Mouse (Mus musculus): ENCODE measurements at regions not wholly inside any gene's neighbourhood (a gene's known extent, or its start where the extent isn't known, plus 50 kb on each side); places are given as distances from the start of the nearest gene placed in this dataset.

- DNase-seq = no peak
Measured at GRCm38 (mm10) chr3:50888571-50889210, 335.6 kb upstream of the Noct start.

GRCm38 (mm10) chr3:50890537-50890936 lies 333.7 kb upstream of the Noct start:
- no peak for DNase-seq

DNA sequence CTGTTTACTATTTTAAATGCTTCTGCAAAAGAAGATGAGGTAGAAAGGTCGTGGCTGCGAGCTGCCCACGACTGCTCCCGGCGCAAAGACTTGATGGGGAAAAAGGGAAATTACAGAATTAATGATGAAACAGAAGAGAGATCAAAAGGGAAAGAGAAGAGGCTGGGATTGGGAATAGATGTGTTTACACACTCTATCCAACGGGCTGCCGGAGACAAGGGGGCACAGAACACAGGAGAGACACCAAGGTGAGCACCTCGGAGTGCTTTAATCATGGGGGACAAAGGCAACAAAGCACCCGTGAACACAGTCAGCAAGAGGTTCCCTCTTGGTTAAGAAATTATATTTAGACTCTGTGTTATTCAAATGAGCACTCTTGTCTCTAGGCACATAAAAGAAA lies 326.1 kb upstream of the Noct start:
- DNase-seq = no peak

GRCm38 (mm10) chr3:50899830-50900350 lies 324.4 kb upstream of the Noct start:
- no peak for DNase-seq

DNA sequence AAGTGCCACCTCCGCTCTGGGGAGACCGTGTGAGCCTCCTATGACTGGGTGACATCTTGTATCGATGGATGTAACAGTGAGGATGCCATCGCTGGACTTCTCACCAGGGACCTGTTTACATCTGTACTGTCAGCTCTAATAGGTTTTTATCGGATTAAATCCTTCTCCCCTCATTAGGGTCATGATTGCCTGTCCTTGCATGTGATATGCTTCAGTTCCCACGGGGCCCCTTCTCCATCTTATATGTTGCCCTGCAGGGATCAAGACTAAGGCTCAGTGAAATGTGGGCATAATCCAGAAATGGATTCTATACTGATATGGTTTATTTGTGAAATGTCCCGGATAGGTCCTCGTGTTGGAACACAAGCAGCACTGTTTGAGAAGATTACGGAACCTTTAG lies 323.7 kb upstream of the Noct start:
- DNase-seq = no peak

DNA sequence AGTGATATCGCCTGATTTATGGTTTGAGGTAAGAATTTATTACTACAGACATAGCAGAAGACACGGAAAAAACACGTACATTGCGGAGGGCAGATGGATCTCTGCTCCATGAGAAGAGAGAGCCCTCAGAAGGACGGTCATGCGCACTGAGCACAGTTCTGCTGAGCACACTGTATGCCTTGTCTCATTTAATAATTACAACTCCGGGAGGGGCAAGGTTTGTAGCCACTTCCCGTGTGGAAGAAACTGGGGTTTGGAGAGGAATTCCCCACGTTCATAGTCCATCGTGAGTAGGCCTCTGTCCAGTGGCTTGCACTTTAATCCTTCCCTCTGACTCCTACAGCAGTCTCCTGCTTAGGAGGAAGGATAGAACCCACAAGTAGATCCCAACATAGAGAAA lies 322.9 kb upstream of the Noct start:
- peak; percentile 66 to 74 for DNase-seq

GRCm38 (mm10) chr3:50902933-50903332 lies 321.3 kb upstream of the Noct start:
- no peak for DNase-seq

DNA sequence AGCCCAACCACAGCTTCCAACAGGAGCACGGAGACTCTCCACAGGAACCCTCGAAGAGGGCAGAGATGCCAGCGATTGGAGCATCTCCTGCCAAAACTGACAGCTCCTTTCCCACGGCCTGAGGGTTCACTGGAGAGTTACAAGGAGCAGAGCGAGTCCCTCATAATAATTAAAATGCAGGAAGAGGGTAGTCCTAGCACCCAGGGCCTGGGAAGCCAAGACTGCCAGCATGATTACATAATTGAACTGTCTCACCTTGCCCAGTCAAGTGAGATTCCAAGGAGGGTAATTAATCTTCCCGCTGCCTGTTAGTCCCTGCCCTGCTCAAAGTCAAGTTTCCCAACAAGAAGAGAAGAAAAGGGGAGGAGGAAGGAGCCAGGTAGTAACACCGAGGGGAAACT lies 319.5 kb upstream of the Noct start:
- peak; percentile 69 to 81 for DNase-seq

GRCm38 (mm10) chr3:50905274-50905992 lies 318.8 kb upstream of the Noct start:
- DNase-seq = peak; percentile 45 to 57

GRCm38 (mm10) chr3:50905993-50906831 lies 318.0 kb upstream of the Noct start:
- peak; percentile 75 to 92 for DNase-seq

DNA sequence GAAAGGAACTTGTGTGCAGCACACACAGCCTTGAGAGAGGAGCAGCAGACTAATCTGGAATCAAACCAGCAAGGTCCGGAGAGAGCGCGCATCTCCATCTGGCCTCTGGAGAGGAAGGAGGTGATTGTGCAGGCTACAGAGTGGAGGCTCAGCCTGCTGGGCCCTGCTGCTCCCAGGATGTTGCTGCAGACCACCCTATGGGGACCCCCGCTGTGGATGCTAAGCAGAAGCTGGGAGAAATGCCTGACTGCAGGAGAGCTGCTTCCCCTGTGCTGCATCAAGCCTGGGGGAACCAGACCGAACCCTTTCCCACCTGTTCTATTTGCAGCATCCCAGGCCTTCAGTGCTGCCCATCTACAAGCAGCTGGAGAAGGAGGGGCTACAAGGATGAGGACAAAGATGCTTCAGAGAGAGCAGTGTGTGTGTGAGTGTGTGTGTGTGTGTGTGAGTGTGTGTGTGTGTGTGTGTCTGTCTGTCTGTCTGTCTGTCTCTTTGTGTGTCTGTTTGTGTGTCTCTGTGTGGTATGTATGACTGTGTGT lies 311.2 kb upstream of the Noct start:
- no peak for DNase-seq

DNA sequence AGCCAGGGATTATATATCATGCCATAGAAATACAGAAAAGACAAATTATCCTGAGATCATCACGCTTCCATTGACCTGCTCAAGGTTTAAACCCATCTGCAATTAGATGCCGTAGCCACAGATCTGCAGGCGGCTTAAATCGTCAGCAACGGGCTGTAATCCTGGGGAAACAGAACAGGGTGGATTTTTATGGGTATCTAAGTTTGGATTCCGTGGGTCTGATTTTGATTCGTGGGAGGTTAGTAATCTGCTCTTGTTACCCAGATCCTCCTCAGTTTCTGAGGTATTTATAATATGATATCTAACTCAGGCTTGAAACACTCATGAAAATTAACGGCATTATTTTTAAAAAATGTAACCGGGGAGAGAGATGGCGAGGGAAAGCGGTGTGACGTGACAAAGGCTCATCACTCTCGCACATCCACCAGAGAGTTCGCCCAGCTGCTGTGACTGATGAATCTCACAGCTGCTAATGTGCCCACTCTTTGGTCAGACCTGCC lies 309.3 kb upstream of the Noct start:
- DNase-seq = no peak

- DNase-seq = no peak
Measured at GRCm38 (mm10) chr3:50916305-50916854, 307.9 kb upstream of the Noct start.

- DNase-seq = no peak
Measured at GRCm38 (mm10) chr3:50922347-50922746, 301.9 kb upstream of the Noct start.

DNA sequence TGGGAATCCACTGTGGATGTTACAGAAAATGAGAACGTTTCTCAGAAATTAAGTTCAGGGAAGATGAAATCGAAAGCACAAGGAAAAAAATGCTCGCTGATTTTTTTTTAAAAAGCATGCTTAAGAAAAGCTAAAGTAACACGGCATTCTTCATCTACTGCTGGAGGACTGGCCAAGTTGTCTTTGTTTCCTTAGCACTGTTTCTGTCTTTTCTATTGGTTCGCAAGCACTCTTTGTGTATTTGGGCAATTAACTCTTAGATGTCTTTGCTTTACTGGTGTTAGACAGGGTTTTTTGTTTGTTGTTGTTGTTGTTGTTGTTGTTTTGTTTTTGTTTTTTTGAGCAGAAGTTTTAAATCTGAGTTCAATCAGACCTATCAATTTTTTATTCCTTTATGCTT lies 301.4 kb upstream of the Noct start:
- no peak for DNase-seq

DNA sequence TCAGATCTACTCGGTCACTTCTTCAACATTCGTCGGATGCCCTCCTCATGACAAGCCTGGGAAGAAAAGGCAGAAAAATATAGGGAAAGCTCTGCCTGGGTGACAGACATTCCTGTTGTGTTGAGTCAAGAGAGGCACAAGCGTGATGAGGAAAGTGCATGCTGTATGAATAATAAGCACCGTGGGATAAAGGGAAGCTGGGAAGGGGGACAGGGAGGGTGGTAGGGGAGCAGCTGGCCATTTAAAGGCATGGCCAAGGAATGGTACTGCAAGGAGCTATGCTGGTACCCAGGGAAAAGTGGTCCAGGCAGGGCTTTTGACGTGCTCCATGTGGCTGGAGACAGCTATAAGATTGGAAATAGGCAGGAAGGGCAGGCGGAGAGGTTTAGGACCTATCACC lies 300.9 kb upstream of the Noct start:
- no peak for DNase-seq

- DNase-seq = peak in 1 of 2 experiments; percentile 11
Measured at GRCm38 (mm10) chr3:50927318-50927717, 296.9 kb upstream of the Noct start.

DNA sequence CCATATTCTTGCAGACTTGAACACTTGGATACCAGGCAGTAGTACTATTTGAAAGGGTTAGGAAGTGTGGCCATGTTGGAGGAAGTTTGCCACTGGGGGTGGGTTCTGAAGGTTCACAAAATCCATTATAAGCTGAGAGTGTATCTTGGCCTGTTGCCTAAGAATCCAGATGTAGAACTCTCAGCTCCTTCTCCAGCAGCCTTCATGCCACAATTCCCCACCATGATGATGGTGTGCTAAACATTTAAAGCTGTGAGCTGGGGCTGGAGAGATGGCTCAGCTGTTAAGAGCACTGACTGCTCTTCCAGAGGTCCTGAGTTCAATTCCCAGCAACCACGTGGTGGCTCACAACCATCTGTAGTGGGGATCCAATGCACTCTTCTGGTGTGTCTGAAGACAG lies 295.2 kb upstream of the Noct start:
- DNase-seq = no peak

DNA sequence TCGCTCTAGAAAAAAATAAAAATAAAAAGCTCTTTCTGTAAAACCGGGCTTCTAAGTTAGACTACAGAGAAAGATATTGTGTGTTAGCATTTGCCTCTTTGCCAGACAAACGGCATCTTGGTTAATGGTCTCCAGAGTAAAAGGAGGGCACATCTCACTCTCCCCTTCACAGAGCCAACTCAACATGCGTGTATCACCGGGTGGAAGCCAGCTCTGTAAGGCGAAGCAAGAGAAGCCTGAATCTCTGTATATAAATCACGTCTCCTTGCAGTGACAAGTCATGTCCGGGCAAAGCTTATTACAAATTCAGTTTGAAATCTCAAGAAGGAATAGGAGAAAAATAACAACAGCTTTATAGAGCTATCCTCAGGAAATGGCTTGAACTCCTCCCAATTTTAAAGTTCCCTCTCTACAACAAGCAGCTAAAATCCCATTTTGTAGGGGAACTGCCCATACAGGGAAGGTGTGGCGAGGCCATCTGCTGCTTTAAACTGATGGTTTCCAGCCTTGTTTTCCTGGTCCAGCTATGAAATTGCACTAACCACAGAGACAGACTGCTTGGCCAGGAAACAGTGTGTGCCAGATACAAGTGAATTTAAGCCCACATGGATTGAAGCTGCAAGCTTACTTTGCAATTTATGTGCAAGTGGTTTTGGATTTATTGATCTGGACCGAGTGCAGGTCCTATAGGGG lies 291.7 kb upstream of the Noct start:
- DNase-seq = no peak

DNA sequence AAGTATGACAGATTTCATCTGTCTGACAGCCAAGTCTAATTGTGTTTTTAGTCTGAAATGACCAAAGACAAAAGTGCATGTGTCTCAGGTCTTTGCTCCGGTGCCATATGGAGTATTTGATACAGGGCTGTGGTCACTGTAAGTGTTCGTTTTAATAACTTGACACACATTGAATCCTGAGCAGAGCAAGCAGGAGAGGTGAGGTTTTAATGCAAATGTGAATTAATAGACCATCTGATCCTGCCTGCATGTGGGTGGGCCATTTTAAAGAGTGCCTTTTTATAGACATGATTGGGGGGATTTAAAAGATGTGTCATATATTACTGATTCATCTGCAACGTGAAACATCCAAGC lies 291.2 kb upstream of the Noct start:
- DNase-seq = no peak

DNA sequence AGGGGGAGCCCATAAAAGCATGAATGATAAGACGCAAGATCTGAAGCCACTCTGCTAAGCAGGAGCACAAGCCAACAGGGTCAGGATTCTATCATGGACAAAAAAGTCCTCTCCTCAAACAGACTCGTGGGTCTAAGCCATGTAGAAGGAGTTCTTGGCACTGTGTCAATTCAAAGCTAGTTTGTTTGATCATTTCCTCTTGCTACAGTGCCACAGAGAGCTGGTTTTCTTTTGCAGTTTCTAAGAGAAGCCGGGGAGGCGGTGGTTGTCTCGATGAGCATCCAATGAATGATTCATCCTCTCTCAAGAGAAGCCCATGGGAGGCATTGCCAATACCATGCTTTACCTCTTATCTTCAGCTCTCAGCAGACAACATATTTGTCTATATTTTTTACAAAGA lies 284.6 kb upstream of the Noct start:
- DNase-seq = no peak

DNA sequence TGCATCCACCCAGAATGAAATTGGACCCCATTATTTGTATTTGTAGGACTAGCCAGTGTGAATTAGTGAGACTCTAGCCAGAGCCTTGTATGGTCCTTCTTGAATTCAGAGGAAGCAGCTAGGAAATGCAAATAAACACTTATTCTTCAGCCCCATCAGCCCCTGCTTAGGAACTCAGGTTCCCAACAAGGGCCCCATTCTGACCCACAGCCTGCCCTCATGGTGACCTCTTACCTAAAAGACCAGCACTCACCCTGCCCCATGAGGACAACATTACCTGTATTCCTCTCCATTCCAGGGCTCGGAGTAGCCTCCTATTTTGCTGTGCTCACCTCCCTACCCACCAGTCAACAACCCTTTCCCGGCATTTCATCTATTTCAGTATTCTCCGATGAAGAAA lies 283.6 kb upstream of the Noct start:
- no peak for DNase-seq

Data from kidney, adult 8-10 months (tissue).